Mouse (Mus musculus): Measurements from ENCODE around the gene Ndufa11.

DNA sequence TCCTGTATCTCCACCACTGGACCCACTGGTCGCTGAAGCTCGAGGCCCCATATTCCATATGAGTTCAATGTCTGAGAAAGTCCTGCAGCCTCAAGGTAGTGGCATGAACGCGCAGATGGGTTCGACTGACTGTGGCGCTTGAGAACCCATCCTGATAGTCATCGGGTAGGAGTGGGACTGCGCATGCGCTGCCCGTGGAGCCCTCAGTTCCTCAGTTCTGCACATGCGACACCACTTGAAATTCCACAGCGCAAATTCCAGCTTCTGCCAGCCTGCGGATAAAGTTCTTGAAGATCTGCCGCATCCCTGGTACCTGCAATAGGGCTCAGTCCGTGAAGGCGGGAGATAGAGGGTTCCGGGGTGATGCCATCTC is 23.2 kb downstream of the Ndufa11 start:
- no peak for TF ChIP-seq CTCF (IDR thresholded peaks at IDR 0.05; ENCODE audit: low read depth)
- no peak for TF ChIP-seq EP300 (optimal IDR thresholded peaks at IDR 0.05)

All from stomach, postnatal 0 days (tissue).